Mouse (Mus musculus): ENCODE measurements around the gene Chrna5.

DNA sequence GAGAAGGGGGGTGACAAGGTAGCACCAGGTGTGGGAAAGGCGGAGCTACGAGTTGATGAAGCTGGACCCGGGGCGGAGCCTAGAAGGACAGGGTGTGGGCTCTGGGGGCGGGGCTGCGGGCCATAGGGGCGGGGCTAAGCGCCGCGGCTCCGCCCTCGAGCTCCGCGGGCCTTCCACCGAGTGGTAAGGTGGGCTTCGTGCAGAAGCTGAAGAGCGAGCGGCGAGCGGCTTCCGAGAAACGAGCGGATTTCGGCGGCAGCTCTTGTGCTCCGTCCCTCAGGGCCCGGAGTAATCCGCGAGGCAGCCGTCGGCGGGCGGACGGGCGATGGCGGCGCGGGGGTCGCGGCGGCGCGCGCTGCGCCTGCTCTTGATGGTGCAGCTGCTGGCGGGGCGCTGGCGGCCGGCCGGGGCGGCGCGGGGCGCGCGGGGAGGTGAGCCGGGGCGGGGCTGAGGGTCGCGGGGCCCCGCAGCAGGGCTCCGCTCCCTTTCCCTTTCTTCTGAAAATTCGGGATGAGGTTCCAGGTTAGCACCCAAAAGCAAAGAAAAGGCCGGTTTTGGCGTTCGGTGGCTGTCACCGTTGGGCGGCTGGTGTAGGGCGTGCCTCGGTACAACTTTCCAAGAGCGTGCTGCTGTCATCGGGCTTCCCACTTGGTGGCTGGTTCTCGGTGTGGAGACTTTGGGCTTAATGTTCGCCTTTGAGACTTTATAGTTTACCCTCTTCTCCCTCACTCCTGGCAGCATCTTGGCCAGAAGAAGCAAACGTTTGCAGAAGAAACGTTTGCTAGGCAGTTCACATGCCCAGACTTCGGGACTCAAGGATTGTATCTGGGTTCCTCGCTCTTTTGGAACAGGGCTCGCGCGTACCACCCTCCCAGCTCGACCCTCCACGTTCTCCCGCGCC is 861 bp downstream of the Chrna5 start:
- TF ChIP-seq CTCF (IDR thresholded peaks at IDR 0.05; ENCODE audit: control insufficient read depth, insufficient read depth, insufficient replicate concordance, low read depth, low read length): no peak
- TF ChIP-seq POLR2A (IDR thresholded peaks at IDR 0.05; ENCODE audit: control insufficient read depth, low read depth, low read length): no peak
